In genomic region chr10:68282466-68283391, GRCm38 (mm10) we compare ENCODE assay signal across 1 mouse cellular context.
TF ChIP-seq lines count a peak whose summit lies in the region.

No protein-coding gene starts in this region.

TF ChIP-seq in MEL, 35 proteins besides CTCF, POLR2A, EP300 and RAD21 (continued from another document):
- no peak for TF ChIP-seq MEF2A (IDR thresholded peaks at IDR 0.05; ENCODE audit: extremely low read depth, insufficient replicate concordance, low read depth, low read length, poor library complexity, severe bottlenecking)
- no peak for TF ChIP-seq POLR2AphosphoS5 (IDR thresholded peaks at IDR 0.05; ENCODE audit: borderline replicate concordance, low read depth, low read length)
- TF ChIP-seq ZMIZ1 (IDR thresholded peaks at IDR 0.05; ENCODE audit: low read depth, low read length) = no peak
